Mouse (Mus musculus): ENCODE measurements around the gene Antxr1.

Antxr1 gene

GRCm38 (mm10) chr6:87250701-87251100, 84.9 kb downstream of the Antxr1 start:
- DNase-seq (ENCODE audit: low read depth, low spot score) = no peak

- no peak for DNase-seq (ENCODE audit: low read depth, low spot score)
Observed at GRCm38 (mm10) chr6:87248226-87248834, 87.3 kb downstream of the Antxr1 start.

- no peak for DNase-seq (ENCODE audit: low read depth, low spot score)
Observed at GRCm38 (mm10) chr6:87244117-87245100, 91.2 kb downstream of the Antxr1 start.

GRCm38 (mm10) chr6:87237260-87237659, 98.4 kb downstream of the Antxr1 start:
- DNase-seq (ENCODE audit: low read depth, low spot score) = no peak

GRCm38 (mm10) chr6:87236061-87236460, 99.6 kb downstream of the Antxr1 start:
- DNase-seq (ENCODE audit: low read depth, low spot score) = no peak

GRCm38 (mm10) chr6:87233111-87233510, 102.5 kb downstream of the Antxr1 start:
- DNase-seq (ENCODE audit: low read depth, low spot score) = no peak

- DNase-seq (ENCODE audit: low read depth, low spot score) = no peak
Observed at GRCm38 (mm10) chr6:87230041-87230440, 105.6 kb downstream of the Antxr1 start.

GRCm38 (mm10) chr6:87227940-87228339, 107.7 kb downstream of the Antxr1 start:
- no peak for DNase-seq (ENCODE audit: low read depth, low spot score)

GRCm38 (mm10) chr6:87226315-87226714, 109.3 kb downstream of the Antxr1 start:
- no peak for DNase-seq (ENCODE audit: low read depth, low spot score)

- DNase-seq (ENCODE audit: low read depth, low spot score) = peak; percentile 59
Observed at GRCm38 (mm10) chr6:87225286-87225685, 110.3 kb downstream of the Antxr1 start.

GRCm38 (mm10) chr6:87222854-87223631, 112.6 kb downstream of the Antxr1 start:
- no peak for DNase-seq (ENCODE audit: low read depth, low spot score)

- DNase-seq (ENCODE audit: low read depth, low spot score) = no peak
Observed at GRCm38 (mm10) chr6:87219061-87219992, 116.3 kb downstream of the Antxr1 start.

- no peak for DNase-seq (ENCODE audit: low read depth, low spot score)
Observed at GRCm38 (mm10) chr6:87216114-87216591, 119.5 kb downstream of the Antxr1 start.

GRCm38 (mm10) chr6:87213262-87213661, 122.4 kb downstream of the Antxr1 start:
- no peak for DNase-seq (ENCODE audit: low read depth, low spot score)

GRCm38 (mm10) chr6:87211551-87211950, 124.1 kb downstream of the Antxr1 start:
- peak; percentile 53 for DNase-seq (ENCODE audit: low read depth, low spot score)

- DNase-seq (ENCODE audit: low read depth, low spot score) = no peak
Observed at GRCm38 (mm10) chr6:87207373-87207982, 128.1 kb downstream of the Antxr1 start.

- DNase-seq (ENCODE audit: low read depth, low spot score) = no peak
Observed at GRCm38 (mm10) chr6:87206790-87207189, 128.8 kb downstream of the Antxr1 start.

- no peak for DNase-seq (ENCODE audit: low read depth, low spot score)
Observed at GRCm38 (mm10) chr6:87203467-87203866, 132.2 kb downstream of the Antxr1 start.

- no peak for DNase-seq (ENCODE audit: low read depth, low spot score)
Observed at GRCm38 (mm10) chr6:87203065-87203464, 132.6 kb downstream of the Antxr1 start.

- no peak for DNase-seq (ENCODE audit: low read depth, low spot score)
Observed at GRCm38 (mm10) chr6:87202048-87202605, 133.5 kb downstream of the Antxr1 start.
